Mouse (Mus musculus) frontal cortex, postnatal 14 days (tissue): ENCODE data around the gene Fxyd1.
A peak's percentile ranks its signal among the peaks of the same experiment; 100 is the strongest.

ENCODE experiments used
- DNase-seq, 2 experiments: peaks; one replicate each; pipeline ENCODE4 v3.0.0; 2022; ENCODE audit warnings: low spot score in 2 of 2

Fxyd1 gene

GRCm38 (mm10) chr7:31057071-31057470 is at the start of gene Fxyd1:
Fxyd1 (minus strand) TSS chr7:31057199.
- no peak for DNase-seq

GRCm38 (mm10) chr7:31106166-31106565 is 49.2 kb upstream of the Fxyd1 start:
- no peak for DNase-seq

GRCm38 (mm10) chr7:31105061-31105768 is 48.2 kb upstream of the Fxyd1 start:
- DNase-seq: no peak

GRCm38 (mm10) chr7:31100786-31101185 is 43.8 kb upstream of the Fxyd1 start:
- DNase-seq: no peak

- no peak for DNase-seq
Observed at GRCm38 (mm10) chr7:31099612-31099982, 42.6 kb upstream of the Fxyd1 start.

- DNase-seq: no peak
Observed at GRCm38 (mm10) chr7:31098697-31099611, 42.0 kb upstream of the Fxyd1 start.

- peak; percentile 77 to 89 for DNase-seq
Observed at GRCm38 (mm10) chr7:31097583-31098248, 40.7 kb upstream of the Fxyd1 start.

GRCm38 (mm10) chr7:31096892-31097564 is 40.0 kb upstream of the Fxyd1 start:
- no peak for DNase-seq

GRCm38 (mm10) chr7:31094774-31095501 is 37.9 kb upstream of the Fxyd1 start:
- DNase-seq: no peak

GRCm38 (mm10) chr7:31089721-31090120 is 32.7 kb upstream of the Fxyd1 start:
- DNase-seq: no peak

- DNase-seq: no peak
Observed at GRCm38 (mm10) chr7:31088206-31088605, 31.2 kb upstream of the Fxyd1 start.

- no peak for DNase-seq
Observed at GRCm38 (mm10) chr7:31087262-31087661, 30.3 kb upstream of the Fxyd1 start.

GRCm38 (mm10) chr7:31086175-31086755 is 29.3 kb upstream of the Fxyd1 start:
- DNase-seq: no peak

GRCm38 (mm10) chr7:31085171-31085570 is 28.2 kb upstream of the Fxyd1 start:
- DNase-seq: no peak

- no peak for DNase-seq
Observed at GRCm38 (mm10) chr7:31084140-31084539, 27.1 kb upstream of the Fxyd1 start.

- no peak for DNase-seq
Observed at GRCm38 (mm10) chr7:31082831-31083588, 26.0 kb upstream of the Fxyd1 start.

- DNase-seq: no peak
Observed at GRCm38 (mm10) chr7:31082106-31082505, 25.1 kb upstream of the Fxyd1 start.

GRCm38 (mm10) chr7:31081106-31081505 is 24.1 kb upstream of the Fxyd1 start:
- DNase-seq: no peak

GRCm38 (mm10) chr7:31080611-31081010 is 23.6 kb upstream of the Fxyd1 start:
- DNase-seq: no peak

GRCm38 (mm10) chr7:31079670-31080069 is 22.7 kb upstream of the Fxyd1 start:
- DNase-seq: no peak
